Mouse (Mus musculus): ENCODE measurements around the gene Olfr92.
"Not testable (repeated sequence)": the region's sequence is repeated elsewhere in the genome, so short reads cannot be mapped to it uniquely, and the experiment has no call there.

The Olfr92 gene

GRCm38 (mm10) chr17:37119988-37120387, at the start of gene Olfr92:
Gene Olfr92, minus strand, starts transcription at chr17:37120088.
- in situ Hi-C loops (cut with MboI; ENCODE audit: low pct_unique_long_range_greater_than_20kb in 1 of 2, low sequenced_read_pairs in 2 of 2, unreplicated experiment in 1 of 2), result no loop called here

DNA sequence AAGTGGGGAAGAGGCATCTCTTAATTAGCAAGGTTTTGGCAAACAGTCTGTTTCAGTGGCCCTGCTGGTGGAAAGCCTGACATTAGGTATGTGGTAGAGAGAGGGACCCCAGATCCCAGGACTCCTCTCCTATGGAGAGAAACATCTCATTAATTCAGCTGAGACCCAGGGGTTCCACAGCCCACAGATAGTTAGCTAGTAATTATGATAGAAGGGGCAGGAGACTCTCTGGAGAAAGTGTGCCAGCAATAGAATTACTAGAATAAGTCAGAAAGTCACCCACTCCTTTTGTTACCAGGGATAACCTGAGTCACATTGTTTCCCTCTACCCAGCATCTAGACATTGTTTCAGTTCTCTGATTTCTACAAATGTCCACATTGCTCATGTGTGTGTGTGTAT, 41.5 kb upstream of the Olfr92 start, which contains the start of gene Olfr93:
Gene Olfr93, minus strand, starts transcription at position 101 of the 400 bp plus-strand sequence.
- in situ Hi-C loops (cut with MboI; ENCODE audit: low pct_unique_long_range_greater_than_20kb in 1 of 2, low sequenced_read_pairs in 2 of 2, unreplicated experiment in 1 of 2), result no loop called here

DNA sequence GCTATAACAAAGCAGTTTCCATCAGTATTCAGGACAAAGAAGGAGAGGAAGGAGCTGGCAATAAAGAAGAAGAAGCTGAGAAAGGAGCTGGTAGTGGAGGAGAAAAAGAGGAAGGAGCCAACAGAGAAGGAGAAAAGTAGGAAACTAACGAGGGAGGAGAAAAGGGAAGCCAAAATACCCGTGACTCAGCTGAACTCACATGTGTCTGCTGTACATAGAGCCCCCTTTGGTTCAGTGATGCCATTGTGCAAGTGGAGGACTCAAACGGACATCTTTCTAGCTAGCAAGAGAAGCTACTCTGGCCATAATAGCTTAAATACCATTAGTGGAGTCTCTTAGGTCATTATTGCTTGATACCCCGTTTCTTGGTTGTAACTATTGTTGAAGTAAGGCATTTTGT, 11.5 kb upstream of the Olfr92 start:
- in situ Hi-C loops (cut with MboI; ENCODE audit: low pct_unique_long_range_greater_than_20kb in 1 of 2, low sequenced_read_pairs in 2 of 2, unreplicated experiment in 1 of 2), result not testable (repeated sequence)

- in situ Hi-C loops (cut with MboI; ENCODE audit: low pct_unique_long_range_greater_than_20kb in 1 of 2, low sequenced_read_pairs in 2 of 2, unreplicated experiment in 1 of 2), result no loop called here
Observed at GRCm38 (mm10) chr17:37098178-37098577, 21.7 kb downstream of the Olfr92 start, which contains the start of gene Olfr91. Gene Olfr91, minus strand, starts transcription at chr17:37098278.

DNA sequence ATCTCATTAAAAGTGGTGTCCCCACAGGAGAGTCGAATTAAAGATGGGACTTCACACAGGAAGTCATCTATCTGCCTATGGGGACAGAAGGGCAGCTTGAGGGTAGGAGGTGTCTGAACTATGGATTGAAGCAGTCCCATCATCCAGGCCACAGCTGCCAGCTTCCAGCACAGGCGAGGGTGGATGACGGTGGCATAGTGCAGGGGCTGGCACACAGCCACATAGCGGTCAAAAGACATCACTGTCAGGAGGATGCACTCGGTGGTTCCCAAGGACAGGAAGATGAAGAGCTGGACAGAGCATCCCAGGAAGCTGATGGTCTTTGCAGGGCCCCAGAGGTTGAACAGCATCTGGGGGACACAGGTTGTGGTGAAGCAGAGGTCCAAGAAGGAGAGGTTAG, 26.6 kb downstream of the Olfr92 start:
- in situ Hi-C loops (cut with MboI; ENCODE audit: low pct_unique_long_range_greater_than_20kb in 1 of 2, low sequenced_read_pairs in 2 of 2, unreplicated experiment in 1 of 2), result no loop called here

- in situ Hi-C loops (cut with MboI; ENCODE audit: low pct_unique_long_range_greater_than_20kb in 1 of 2, low sequenced_read_pairs in 2 of 2, unreplicated experiment in 1 of 2), result no loop called here
Observed at GRCm38 (mm10) chr17:37092198-37092597, 27.7 kb downstream of the Olfr92 start.

GRCm38 (mm10) chr17:37088399-37088798, 31.5 kb downstream of the Olfr92 start, which contains the start of gene Olfr90:
Gene Olfr90, minus strand, starts transcription at chr17:37088499.
- in situ Hi-C loops (cut with MboI; ENCODE audit: low pct_unique_long_range_greater_than_20kb in 1 of 2, low sequenced_read_pairs in 2 of 2, unreplicated experiment in 1 of 2), result no loop called here

- in situ Hi-C loops (cut with MboI; ENCODE audit: low pct_unique_long_range_greater_than_20kb in 1 of 2, low sequenced_read_pairs in 2 of 2, unreplicated experiment in 1 of 2), result no loop called here
Observed at GRCm38 (mm10) chr17:37085545-37085944, 34.3 kb downstream of the Olfr92 start.

DNA sequence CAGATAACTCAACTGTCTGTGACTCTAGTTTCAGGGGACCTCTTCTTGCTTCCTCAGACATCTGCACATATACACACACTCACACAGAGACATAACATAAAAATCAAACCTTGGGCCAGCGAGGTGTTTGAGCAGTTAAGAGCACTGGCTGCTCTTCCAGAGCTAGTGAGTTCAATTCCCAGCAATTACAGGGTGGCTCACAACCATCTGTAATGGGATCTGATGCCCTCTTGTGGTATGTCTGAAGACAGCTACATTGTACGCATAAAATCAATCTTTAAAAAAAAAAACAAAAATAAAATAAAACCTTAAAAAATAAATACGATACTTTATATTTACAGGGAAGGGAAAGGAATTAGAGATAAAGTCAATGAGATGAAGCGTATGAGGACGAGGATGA, 35.3 kb downstream of the Olfr92 start:
- in situ Hi-C loops (cut with MboI; ENCODE audit: low pct_unique_long_range_greater_than_20kb in 1 of 2, low sequenced_read_pairs in 2 of 2, unreplicated experiment in 1 of 2), result no loop called here

- in situ Hi-C loops (cut with MboI; ENCODE audit: low pct_unique_long_range_greater_than_20kb in 1 of 2, low sequenced_read_pairs in 2 of 2, unreplicated experiment in 1 of 2), result no loop called here
Observed at GRCm38 (mm10) chr17:37083327-37083726, 36.6 kb downstream of the Olfr92 start.

GRCm38 (mm10) chr17:37081659-37082058, 38.2 kb downstream of the Olfr92 start:
- in situ Hi-C loops (cut with MboI; ENCODE audit: low pct_unique_long_range_greater_than_20kb in 1 of 2, low sequenced_read_pairs in 2 of 2, unreplicated experiment in 1 of 2), result no loop called here

- in situ Hi-C loops (cut with MboI; ENCODE audit: low pct_unique_long_range_greater_than_20kb in 1 of 2, low sequenced_read_pairs in 2 of 2, unreplicated experiment in 1 of 2), result no loop called here
Observed at GRCm38 (mm10) chr17:37080119-37080518, 39.8 kb downstream of the Olfr92 start.

GRCm38 (mm10) chr17:37078990-37079389, 40.9 kb downstream of the Olfr92 start:
- in situ Hi-C loops (cut with MboI; ENCODE audit: low pct_unique_long_range_greater_than_20kb in 1 of 2, low sequenced_read_pairs in 2 of 2, unreplicated experiment in 1 of 2), result loop anchor here in 1 of 2 experiments (10.0 kb wide), 1 partner anchor 116 kb away; the partner anchor contains the start of gene Ubd

GRCm38 (mm10) chr17:37078193-37078592, 41.7 kb downstream of the Olfr92 start:
- in situ Hi-C loops (cut with MboI; ENCODE audit: low pct_unique_long_range_greater_than_20kb in 1 of 2, low sequenced_read_pairs in 2 of 2, unreplicated experiment in 1 of 2), result loop anchor here in 1 of 2 experiments (10.0 kb wide), 1 partner anchor 117 kb away; the partner anchor contains the start of gene Ubd

- in situ Hi-C loops (cut with MboI; ENCODE audit: low pct_unique_long_range_greater_than_20kb in 1 of 2, low sequenced_read_pairs in 2 of 2, unreplicated experiment in 1 of 2), result loop anchor here in 1 of 2 experiments (10.0 kb wide), 1 partner anchor 119 kb away; the partner anchor contains the start of gene Ubd
Observed at GRCm38 (mm10) chr17:37075766-37076165, 44.1 kb downstream of the Olfr92 start.

DNA sequence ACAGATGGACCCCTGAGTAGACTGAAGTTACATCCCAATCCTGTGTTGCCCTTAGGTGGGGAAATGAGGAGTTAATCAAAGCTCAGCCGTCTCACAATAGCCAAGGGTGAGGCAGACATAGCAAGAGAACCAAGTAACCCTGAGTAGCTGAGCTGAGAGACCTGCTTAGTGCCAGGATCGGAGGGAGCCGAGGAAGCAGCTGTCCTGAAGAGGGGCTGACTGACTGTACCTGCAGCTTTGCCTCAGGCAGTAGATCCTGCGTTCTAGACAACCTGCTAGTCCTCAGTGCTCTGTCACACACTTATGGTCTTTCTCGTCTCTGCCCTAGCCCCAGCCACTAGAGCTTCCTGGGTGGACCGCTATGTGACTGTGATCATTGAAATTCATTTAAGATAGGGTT, 44.7 kb downstream of the Olfr92 start:
- in situ Hi-C loops (cut with MboI; ENCODE audit: low pct_unique_long_range_greater_than_20kb in 1 of 2, low sequenced_read_pairs in 2 of 2, unreplicated experiment in 1 of 2), result loop anchor here in 1 of 2 experiments (10.0 kb wide), 1 partner anchor 120 kb away; the partner anchor contains the start of gene Ubd

GRCm38 (mm10) chr17:37072730-37073276, 47.1 kb downstream of the Olfr92 start:
- in situ Hi-C loops (cut with MboI; ENCODE audit: low pct_unique_long_range_greater_than_20kb in 1 of 2, low sequenced_read_pairs in 2 of 2, unreplicated experiment in 1 of 2), result loop anchor here in 1 of 2 experiments (10.0 kb wide), 1 partner anchor 122 kb away; the partner anchor contains the start of gene Ubd

DNA sequence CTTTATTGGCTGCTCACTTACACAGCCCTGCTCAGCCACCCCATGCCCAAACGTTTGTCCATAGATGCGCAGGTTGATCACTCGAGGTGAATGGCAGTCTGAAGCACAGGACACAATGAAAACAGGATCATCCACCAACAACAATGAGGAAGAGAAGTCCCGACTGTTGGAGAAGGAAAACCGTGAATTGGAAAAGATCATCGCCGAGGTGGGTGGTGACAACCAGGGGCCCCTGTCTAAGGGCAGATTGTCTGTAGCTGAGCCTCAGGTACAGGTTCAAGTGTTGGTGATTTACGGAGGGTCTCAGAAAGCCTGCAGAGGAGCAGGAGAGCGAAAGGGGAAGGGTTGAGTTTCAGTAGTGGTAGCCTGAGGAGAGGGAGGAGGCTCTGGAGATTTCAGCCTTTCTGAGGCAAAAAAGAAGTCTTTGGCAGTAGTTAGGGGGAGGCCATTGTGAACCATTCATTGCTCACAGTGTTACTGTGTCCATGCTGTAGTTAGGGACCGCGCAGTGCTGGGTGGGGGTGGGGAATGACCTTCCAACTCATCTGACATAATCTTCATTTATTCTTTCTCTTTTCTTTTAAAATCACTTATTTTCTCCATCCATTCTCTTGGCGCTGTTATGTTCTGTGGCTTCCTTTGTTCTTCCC, 47.7 kb downstream of the Olfr92 start:
- in situ Hi-C loops (cut with MboI; ENCODE audit: low pct_unique_long_range_greater_than_20kb in 1 of 2, low sequenced_read_pairs in 2 of 2, unreplicated experiment in 1 of 2), result loop anchor here in 1 of 2 experiments (10.0 kb wide), 1 partner anchor 123 kb away; the partner anchor contains the start of gene Ubd

GRCm38 (mm10) chr17:37070121-37070520, 49.8 kb downstream of the Olfr92 start:
- in situ Hi-C loops (cut with MboI; ENCODE audit: low pct_unique_long_range_greater_than_20kb in 1 of 2, low sequenced_read_pairs in 2 of 2, unreplicated experiment in 1 of 2), result loop anchor here in 1 of 2 experiments (10.0 kb wide), 1 partner anchor 125 kb away; the partner anchor contains the start of gene Ubd

Data from mouse embryonic stem cell (cell line).